Mouse (Mus musculus): ENCODE data around the gene Ovca2. TPM values are rescaled to one million over a fixed set of nuclear protein-coding genes. Genes with fewer than 3 reads are reported as not detected.
"Not testable (repeated sequence)": the region's sequence is repeated elsewhere in the genome, so short reads cannot be mapped to it uniquely, and the experiment has no call there.

Ovca2 gene
- polyA plus RNA-seq, 1 experiment from 2014 or later, result 24.5 TPM

- Histone ChIP-seq H3K4me3 (peak overlapping the region; percentile 82), H3K9me3 (replicated peaks) (no peaks in the 10 kb centered on the region), H3K27me3 (peaks cover 16% of the 10 kb centered on the region), H3K27ac (peak overlapping the region; percentile 91), H3K4me1 (peaks cover 30% of the 10 kb centered on the region), H3K36me3 (peaks cover 22% of the 10 kb centered on the region), H3K9ac (peak overlapping the region; percentile 76), H3K4me2 (replicated peaks) (peak overlapping the region; percentile 98)
- WGBS, result 59% methylated on average over 12 of the region's 12 CpGs
- no peak for ATAC-seq (ENCODE audit: low FRiP score)
These were observed 624 bp downstream of the Ovca2 start for GRCm38 (mm10) chr11:75178011-75178410.

- Histone ChIP-seq H3K4me1 (peaks cover 51% of the 10 kb centered on the region), H3K27me3 (peaks cover 50% of the 10 kb centered on the region)
- H3K4me2 ChIP-seq (replicated peaks); H3K36me3 ChIP-seq; ATAC-seq (ENCODE audit: low FRiP score); H3K9ac ChIP-seq; H3K27ac ChIP-seq; H3K9me3 ChIP-seq (replicated peaks); H3K4me3 ChIP-seq: not testable (repeated sequence)
- WGBS, result 73% methylated on average over 6 of the region's 6 CpGs
These were observed 4.1 kb downstream of the Ovca2 start for GRCm38 (mm10) chr11:75174574-75174973.

DNA sequence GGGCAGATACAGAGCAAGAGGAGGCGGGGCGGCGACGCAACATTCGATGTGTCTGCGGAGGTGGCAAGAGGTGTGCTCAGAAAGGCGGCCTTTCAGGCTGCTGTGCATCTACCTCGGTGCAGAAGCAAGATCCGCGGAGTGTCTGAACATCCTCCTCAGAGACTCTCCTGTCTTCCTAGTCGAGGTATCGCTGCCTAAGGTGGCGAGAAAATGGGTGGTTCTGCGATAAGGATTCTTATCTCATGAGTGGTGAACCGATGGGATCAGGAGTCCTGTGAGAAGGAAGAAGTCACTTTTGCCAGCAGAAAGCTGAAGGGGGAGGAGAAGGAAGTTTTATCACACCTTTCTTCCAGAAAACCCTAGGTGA lies 4.9 kb downstream of the Ovca2 start:
- H3K4me3 ChIP-seq, result peak overlapping the region; percentile 68
- H3K9ac ChIP-seq, result peak overlapping the region; percentile 60
- H3K27ac ChIP-seq, result peak overlapping the region; percentile 77; the same call in 1 of the 2 replicates
- peaks cover 58% of the 10 kb centered on the region for H3K27me3 ChIP-seq
- H3K4me1 ChIP-seq, result peaks cover 52% of the 10 kb centered on the region
- H3K36me3 ChIP-seq, result 0 out of 2 replicates have a peak, but pooled peaks cover 9% of the 10 kb centered on the region
- no peaks in the 10 kb centered on the region for H3K9me3 ChIP-seq (replicated peaks)
- ATAC-seq (ENCODE audit: low FRiP score), result no peak
- peak overlapping the region; percentile 80 for H3K4me2 ChIP-seq (replicated peaks)
- WGBS, result 3% methylated on average over 15 of the region's 15 CpGs

DNA sequence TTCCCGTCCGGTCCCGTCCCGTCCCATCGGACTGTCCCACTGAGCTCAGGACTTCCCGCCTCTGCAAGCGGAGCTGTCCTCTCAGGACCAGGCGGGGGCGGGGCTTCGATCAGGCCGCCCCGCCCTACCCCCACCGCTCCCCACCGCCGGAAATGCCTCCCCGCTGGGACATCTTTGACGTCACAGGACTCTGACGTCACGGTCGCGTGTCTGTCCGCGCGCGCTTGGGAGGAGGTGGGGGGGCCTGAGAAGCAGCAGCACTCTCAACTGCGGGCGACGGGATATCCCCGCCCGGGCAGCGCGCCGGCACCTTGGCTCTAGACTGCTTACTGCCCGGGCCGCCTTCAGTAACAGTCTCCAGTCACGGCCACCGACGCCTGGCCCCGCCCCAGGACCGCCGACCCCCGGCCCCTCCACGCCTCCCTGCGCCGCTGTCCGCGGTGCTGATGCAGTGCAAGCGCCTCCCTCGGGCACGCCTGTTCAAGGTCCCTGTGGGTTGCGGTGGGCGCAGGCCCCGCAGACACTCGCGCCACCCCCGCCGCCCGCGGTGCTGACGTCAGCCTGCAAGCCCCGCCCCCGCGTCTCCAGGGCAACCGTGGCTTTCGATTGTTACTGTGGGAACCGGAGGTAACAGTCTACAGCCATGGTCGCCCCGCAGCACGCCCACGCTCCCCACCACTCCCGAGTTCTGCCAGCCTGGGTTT lies 5.4 kb downstream of the Ovca2 start:
- peak overlapping the region; percentile 80 for H3K4me2 ChIP-seq (replicated peaks)
- peak overlapping the region; percentile 68 for H3K4me3 ChIP-seq
- H3K9me3 ChIP-seq (replicated peaks), result no peaks in the 10 kb centered on the region
- peak; percentile 72 for ATAC-seq (ENCODE audit: low FRiP score)
- 0 out of 2 replicates have a peak, but pooled peaks cover 9% of the 10 kb centered on the region for H3K36me3 ChIP-seq
- peak overlapping the region; percentile 77 for H3K27ac ChIP-seq
- peaks cover 57% of the 10 kb centered on the region for H3K4me1 ChIP-seq
- peaks cover 63% of the 10 kb centered on the region for H3K27me3 ChIP-seq
- WGBS, result under 1% methylated on average over 61 of the region's 71 CpGs
- peak overlapping the region; percentile 60 for H3K9ac ChIP-seq

DNA sequence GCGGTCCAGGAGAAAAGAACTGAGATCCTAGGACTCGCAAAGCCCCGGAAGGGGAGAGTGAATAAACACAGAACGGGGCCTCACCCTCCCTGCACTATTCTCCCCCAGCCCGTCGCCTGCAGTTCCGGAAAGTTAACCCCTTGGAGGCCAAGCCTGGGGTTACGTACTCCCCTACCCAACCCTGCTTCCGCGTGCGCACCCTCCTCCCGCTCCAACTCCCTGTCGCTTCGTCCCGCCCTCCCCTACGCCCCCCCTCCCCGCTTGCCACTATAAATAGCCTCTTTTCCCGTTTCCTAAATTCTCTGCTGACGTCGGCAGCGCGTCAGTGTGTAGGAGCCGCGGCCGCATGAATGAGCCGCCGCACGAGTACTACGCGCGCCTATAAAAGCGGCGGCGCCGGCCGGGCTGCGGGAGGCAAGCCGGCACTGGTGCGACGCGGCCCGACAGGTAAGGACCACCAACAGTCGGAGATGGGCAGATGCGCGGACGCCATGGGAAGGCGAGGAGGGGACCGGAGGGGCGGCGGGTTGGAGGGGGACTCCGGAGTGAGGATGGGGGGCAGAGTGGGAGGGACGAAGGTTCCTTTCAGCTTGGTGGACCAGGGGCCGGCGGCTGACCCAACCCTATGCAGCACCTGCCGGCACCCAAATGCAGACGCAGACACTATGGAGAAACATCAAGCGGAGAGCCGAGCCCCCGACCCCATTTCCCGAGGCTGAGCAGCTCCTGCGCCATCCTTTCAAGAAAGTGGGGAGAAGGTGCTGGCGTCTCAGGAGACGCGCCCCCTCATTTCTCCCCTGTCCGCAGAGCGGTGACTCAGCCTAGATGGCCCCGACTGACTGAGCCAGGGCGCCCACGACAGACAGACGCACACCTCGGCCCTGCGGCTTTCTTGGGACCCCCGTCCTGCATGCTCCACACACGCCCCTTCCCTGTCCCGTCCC lies 6.2 kb downstream of the Ovca2 start:
- Histone ChIP-seq H3K4me2 (replicated peaks) (peak overlapping the region; percentile 80), H3K36me3 (0 out of 2 replicates have a peak, but pooled peaks cover 7% of the 10 kb centered on the region), H3K27ac (no peak overlapping the region; the same call in none of the 2 replicates), H3K9me3 (replicated peaks) (no peaks in the 10 kb centered on the region), H3K4me1 (peaks cover 57% of the 10 kb centered on the region), H3K9ac (peak overlapping the region; percentile 60), H3K27me3 (peaks cover 71% of the 10 kb centered on the region), H3K4me3 (peak overlapping the region; percentile 68)
- WGBS, result under 1% methylated on average over 69 of the region's 75 CpGs
- ATAC-seq (ENCODE audit: low FRiP score), result peak; percentile 3; the same call in 1 of the 2 replicates

- peaks cover 66% of the 10 kb centered on the region for H3K4me1 ChIP-seq
- H3K27ac ChIP-seq, result peak overlapping the region; percentile 12; the same call in 1 of the 2 replicates
- H3K9ac ChIP-seq, result no peak overlapping the region
- H3K9me3 ChIP-seq (replicated peaks), result no peaks in the 10 kb centered on the region
- WGBS, result 6% methylated on average over 17 of the region's 17 CpGs
- no peaks in the 10 kb centered on the region for H3K36me3 ChIP-seq
- peak overlapping the region; percentile 68; the same call in 1 of the 2 replicates for H3K4me3 ChIP-seq
- H3K4me2 ChIP-seq (replicated peaks), result peak overlapping the region; percentile 80; the same call in 1 of the 2 replicates
- peaks cover 82% of the 10 kb centered on the region for H3K27me3 ChIP-seq
- ATAC-seq (ENCODE audit: low FRiP score), result no peak
These were observed 7.3 kb downstream of the Ovca2 start for GRCm38 (mm10) chr11:75171186-75171865.

DNA sequence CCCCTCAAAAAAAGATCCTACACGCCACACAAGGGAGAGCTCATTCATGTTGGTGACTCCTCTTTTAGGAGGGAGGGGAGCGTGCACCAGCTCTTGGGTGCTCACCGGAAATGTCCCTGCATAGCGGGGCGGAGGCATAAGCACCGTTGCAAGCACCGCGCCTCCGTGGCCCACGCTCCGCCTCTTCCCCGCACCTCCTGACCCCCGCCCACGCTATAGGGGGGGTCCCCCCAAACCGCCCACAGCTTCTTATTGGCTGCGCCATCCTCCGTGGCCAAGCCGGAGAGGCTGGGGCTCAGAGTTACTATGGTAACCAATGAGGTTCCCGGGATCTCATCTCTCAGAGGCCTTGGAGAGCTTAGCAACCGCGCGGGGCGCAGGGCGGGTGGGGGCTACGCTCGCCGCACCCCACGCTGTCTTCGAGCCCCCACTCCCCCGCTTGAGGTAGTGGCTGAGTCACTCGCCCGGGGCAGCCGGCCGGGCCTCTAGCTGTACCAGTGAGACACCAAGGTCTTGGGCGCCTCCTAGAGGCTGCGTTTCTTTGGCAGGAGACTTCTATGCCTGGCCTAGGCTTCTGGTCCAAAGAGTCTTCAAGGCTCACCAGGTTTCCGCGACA lies 8.4 kb downstream of the Ovca2 start:
- Histone ChIP-seq H3K9me3 (replicated peaks) (no peaks in the 10 kb centered on the region), H3K27me3 (peaks cover 87% of the 10 kb centered on the region), H3K27ac (no peak overlapping the region), H3K9ac (peak overlapping the region; percentile 2), H3K4me3 (peak overlapping the region; percentile 47), H3K4me2 (replicated peaks) (peak overlapping the region; percentile 80), H3K4me1 (peaks cover 77% of the 10 kb centered on the region), H3K36me3 (no peaks in the 10 kb centered on the region)
- ATAC-seq (ENCODE audit: low FRiP score), result peak; percentile 55
- WGBS, result under 1% methylated on average over 38 of the region's 38 CpGs

- ATAC-seq (ENCODE audit: low FRiP score), result no peak
- peak within 1 kb of the TSS; percentile 55; the same call in 1 of the 2 replicates for H3K27ac ChIP-seq
- no peaks in the 10 kb centered on the region for H3K9me3 ChIP-seq (replicated peaks)
- peaks cover 79% of the 10 kb centered on the region for H3K4me1 ChIP-seq
- H3K4me3 ChIP-seq, result peak within 1 kb of the TSS; percentile 47
- no peaks in the 10 kb centered on the region for H3K36me3 ChIP-seq
- H3K27me3 ChIP-seq, result peaks cover 89% of the 10 kb centered on the region
- WGBS, result 5% methylated on average over 23 of the region's 23 CpGs
- H3K4me2 ChIP-seq (replicated peaks), result peak within 1 kb of the TSS; percentile 80
- peak within 1 kb of the TSS; percentile 61 for H3K9ac ChIP-seq
These were observed 9.1 kb downstream of the Ovca2 start, which contains the start of gene Hic1 for GRCm38 (mm10) chr11:75169405-75170080. TSS of gene Hic1 (minus strand) at chr11:75169519.

DNA sequence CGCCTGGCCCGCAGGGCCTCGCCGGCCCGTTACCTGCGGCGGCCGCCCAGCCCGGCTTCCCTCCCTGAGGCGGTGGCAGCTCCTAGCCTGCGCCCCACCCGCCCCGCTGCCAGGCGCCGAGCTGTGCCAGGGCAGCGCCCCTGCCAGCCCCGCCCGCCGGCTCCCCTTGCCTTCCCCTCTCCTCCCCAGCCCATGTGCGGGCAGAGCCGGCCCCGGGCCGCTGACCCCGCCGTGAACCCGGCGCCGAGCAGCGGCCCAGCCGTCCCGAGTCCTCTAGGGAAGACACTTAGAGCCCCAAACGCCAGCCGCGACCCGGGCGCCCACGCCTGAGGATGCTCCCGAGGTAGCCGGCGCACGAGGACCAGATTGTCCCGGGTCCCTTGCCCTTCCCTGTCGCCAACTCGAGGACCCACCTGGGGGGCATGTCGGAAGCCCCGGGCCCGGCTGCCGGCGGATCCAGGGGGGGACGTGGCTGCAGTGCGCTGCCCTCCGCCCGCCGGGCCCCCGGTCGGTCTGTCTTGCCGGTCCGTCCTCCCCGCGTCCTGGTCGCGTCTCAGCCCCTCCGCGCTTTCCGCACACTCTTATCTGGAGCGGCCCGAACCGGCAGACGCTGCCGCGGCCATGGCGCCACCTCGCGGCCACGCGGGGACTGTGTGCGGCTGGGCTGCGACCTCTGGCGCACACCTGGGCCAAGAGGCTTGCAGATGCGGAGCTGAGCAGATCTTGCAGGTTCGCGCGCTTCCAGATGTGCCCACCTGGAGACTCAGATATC lies 9.9 kb downstream of the Ovca2 start:
- H3K36me3 ChIP-seq, result 0 out of 2 replicates have a peak, but pooled peaks cover 3% of the 10 kb centered on the region
- H3K4me3 ChIP-seq, result peak overlapping the region; percentile 47
- H3K27ac ChIP-seq, result peak overlapping the region; percentile 55; the same call in 1 of the 2 replicates
- H3K9ac ChIP-seq, result peak overlapping the region; percentile 61
- peaks cover 97% of the 10 kb centered on the region for H3K27me3 ChIP-seq
- ATAC-seq (ENCODE audit: low FRiP score), result no peak; the same call in 1 of the 2 replicates
- H3K4me2 ChIP-seq (replicated peaks), result peak overlapping the region; percentile 80
- H3K4me1 ChIP-seq, result peaks cover 74% of the 10 kb centered on the region
- H3K9me3 ChIP-seq (replicated peaks), result no peaks in the 10 kb centered on the region
- WGBS, result under 1% methylated on average over 74 of the region's 83 CpGs
